Mouse (Mus musculus) embryonic facial prominence, embryonic 15.5 days (tissue): ENCODE results near the gene Ctdspl. TPM values are rescaled to one million over a fixed set of nuclear protein-coding genes. Genes with fewer than 3 reads are reported as not detected.

Experiments used
- ATAC-seq: fragments of 200-750 bp; cut with Nextera tagmentation; 2 replicates; pipeline ENCODE4 v1.8.0; 2017; ENCODE audit warnings: low read depth, moderate TSS enrichment; ENCODE audit not compliant: insufficient number of reproducible peaks, low FRiP score, low TSS enrichment
- H3K27ac ChIP-seq: fragments of 300-500 bp; sonication (generic); replicated peaks from 2 replicates; pipeline ENCODE4 v1.5.1; 2015; ENCODE audit warnings: mild to moderate bottlenecking, inconsistent platforms
- H3K27me3 ChIP-seq: fragments of 300-500 bp; sonication (generic); 2 replicates; pipeline ENCODE4 v1.6.1; 2015; ENCODE audit warnings: inconsistent platforms
- H3K36me3 ChIP-seq: fragments of 300-500 bp; sonication (generic); 2 replicates; pipeline ENCODE4 v1.6.1; 2015; ENCODE audit warnings: mild to moderate bottlenecking, inconsistent platforms
- H3K4me1 ChIP-seq: fragments of 300-500 bp; sonication (generic); 2 replicates; pipeline ENCODE4 v1.6.1; 2015; ENCODE audit warnings: inconsistent platforms
- H3K4me2 ChIP-seq: fragments of 300-500 bp; sonication (generic); replicated peaks from 2 replicates; pipeline ENCODE4 v1.6.1; 2015; ENCODE audit warnings: mild to moderate bottlenecking, inconsistent platforms
- H3K4me3 ChIP-seq: fragments of 300-500 bp; sonication (generic); replicated peaks from 2 replicates; pipeline ENCODE4 v1.5.1; 2015; ENCODE audit warnings: mild to moderate bottlenecking, inconsistent platforms
- H3K9ac ChIP-seq: fragments of 300-500 bp; sonication (generic); 2 replicates; pipeline ENCODE4 v1.6.1; 2015; ENCODE audit warnings: inconsistent platforms
- H3K9me3 ChIP-seq: fragments of 300-500 bp; sonication (generic); replicated peaks from 2 replicates; pipeline ENCODE4 v1.6.1; 2016; ENCODE audit warnings: inconsistent platforms
- WGBS: fragments of 180-500 bp; shearing (Covaris S2); methylation state at CpG from one replicate; pipeline ENCODE4 v1.1.7; 2015; 5-methylcytosine and 5-hydroxymethylcytosine counted together
- polyA plus RNA-seq: library from polyadenylated mRNA; unstranded; fragments of >200 nt; fragmentation: Nextera tagmentation; extraction: Ambion mirVana; gene quantifications from 2 replicates; pipeline ENCODE4 v1.2.1, GENCODE M21; 2015

Ctdspl gene
- polyA plus RNA-seq, 1 experiment from 2014 or later: 19.2 TPM

DNA sequence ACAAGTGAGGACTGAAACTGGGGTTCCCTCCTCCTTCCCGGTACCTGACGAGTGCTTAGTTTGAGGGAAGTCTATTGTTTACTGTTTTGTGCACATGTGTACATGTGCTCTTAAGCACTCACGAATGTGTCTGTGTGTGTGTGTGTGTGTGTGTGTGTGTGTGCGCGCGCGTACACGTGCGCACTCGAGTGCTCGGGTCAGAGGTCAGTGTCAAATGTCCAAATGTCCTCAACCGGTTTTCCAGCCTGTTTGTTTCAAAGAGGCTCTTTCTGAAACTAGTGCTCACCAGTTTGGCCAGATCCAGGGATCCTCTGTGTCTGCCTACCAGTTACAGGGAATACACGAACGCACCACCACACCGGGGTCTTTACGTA is 78.4 kb downstream of the Ctdspl start:
- Histone ChIP-seq H3K4me1 (peaks cover 46% of the 10 kb centered on the region), H3K9ac (no peak overlapping the region), H3K4me2 (no peak overlapping the region), H3K9me3 (no peaks in the 10 kb centered on the region), H3K4me3 (no peak overlapping the region), H3K36me3 (no peaks in the 10 kb centered on the region), H3K27me3 (no peaks in the 10 kb centered on the region), H3K27ac (no peak overlapping the region)
- no peak for ATAC-seq
- WGBS: 76% methylated on average over 16 of the region's 16 CpGs

DNA sequence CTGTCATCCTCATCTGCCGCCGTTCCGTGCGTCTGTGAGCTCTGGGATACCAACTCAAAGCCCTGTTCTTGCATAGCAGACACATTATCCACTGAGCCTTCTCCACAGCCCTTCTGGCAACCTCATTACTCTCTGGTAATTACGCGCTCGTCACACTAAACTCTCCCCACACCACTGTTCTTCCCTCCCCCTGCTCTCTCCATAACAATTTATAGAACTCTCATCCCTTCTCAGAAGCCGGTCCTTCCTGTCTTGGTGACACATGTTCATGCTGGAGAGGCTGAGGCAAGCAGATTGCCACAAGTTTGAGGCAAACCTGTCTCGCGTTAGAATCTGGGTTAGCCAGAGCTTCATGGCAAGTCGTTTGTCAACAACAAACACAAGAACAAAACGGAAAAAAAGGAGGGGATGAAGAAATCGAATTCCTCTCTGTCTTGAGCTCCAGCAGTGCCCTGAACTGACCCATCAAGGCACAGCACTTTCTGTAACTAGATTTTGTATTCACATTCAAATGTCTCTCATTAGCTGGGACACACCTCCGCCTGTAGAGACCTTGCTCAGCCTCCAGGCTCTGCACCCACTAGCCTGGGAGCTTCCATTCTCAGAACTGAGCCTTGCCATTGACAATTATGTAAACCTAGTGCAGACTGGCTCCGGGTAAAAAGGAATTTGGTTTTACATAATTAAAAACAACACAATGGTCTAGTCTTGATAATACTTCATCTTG is 79.2 kb downstream of the Ctdspl start:
- no peaks in the 10 kb centered on the region for H3K9me3 ChIP-seq
- no peak overlapping the region for H3K4me3 ChIP-seq
- H3K9ac ChIP-seq: no peak overlapping the region
- H3K36me3 ChIP-seq: no peaks in the 10 kb centered on the region
- peaks cover 53% of the 10 kb centered on the region for H3K4me1 ChIP-seq
- WGBS: 58% methylated on average over 15 of the region's 15 CpGs
- no peak overlapping the region; the same call in 1 of the 2 replicates for H3K27ac ChIP-seq
- no peak overlapping the region for H3K4me2 ChIP-seq
- no peaks in the 10 kb centered on the region for H3K27me3 ChIP-seq
- no peak for ATAC-seq

DNA sequence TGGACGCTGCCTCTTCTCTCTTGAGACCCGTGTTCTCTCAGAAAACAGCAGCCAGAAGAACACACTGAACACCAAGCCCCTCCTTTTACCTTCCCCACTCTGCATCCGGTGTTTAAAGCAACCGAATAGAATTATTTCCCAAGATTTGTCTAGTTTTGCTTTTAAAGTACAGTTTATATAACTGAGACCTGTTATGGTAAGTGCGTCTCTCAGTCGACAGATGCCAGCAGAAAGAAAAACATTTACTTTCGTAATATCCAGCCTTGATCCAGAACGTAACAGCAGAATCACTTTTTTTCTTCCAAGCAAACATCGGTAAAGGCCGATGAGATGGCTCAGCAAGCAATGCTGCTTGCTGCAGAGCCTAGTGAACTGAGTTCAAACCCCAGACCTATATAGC is 81.0 kb downstream of the Ctdspl start:
- Histone ChIP-seq H3K4me1 (peaks cover 45% of the 10 kb centered on the region), H3K9ac (no peak overlapping the region), H3K4me3 (no peak overlapping the region), H3K27ac (no peak overlapping the region; the same call in 1 of the 2 replicates), H3K27me3 (no peaks in the 10 kb centered on the region), H3K9me3 (no peaks in the 10 kb centered on the region), H3K4me2 (no peak overlapping the region), H3K36me3 (no peaks in the 10 kb centered on the region)
- no peak for ATAC-seq
- 68% methylated on average over 10 of the region's 10 CpGs for WGBS

DNA sequence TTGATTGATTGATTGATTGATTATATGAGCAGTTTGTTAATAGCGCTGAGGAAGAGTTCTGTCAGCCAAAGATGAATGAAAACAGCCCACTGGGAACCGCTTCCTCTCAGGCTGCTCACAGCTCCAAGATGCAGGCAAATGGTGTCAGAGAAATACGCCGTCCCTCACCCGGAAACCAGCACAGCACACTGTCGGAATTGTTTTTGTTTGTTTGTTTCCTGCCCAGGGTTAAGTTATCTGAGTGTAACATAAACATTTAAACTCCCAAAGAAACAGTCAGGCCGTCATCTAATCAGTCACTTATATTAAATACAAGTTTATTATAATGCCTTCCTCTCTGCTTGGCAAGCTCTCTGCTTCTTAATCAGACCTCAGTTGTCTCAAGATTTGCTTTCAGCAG is 82.6 kb downstream of the Ctdspl start:
- 63% methylated on average over 7 of the region's 7 CpGs for WGBS
- peaks cover 31% of the 10 kb centered on the region for H3K4me1 ChIP-seq

DNA sequence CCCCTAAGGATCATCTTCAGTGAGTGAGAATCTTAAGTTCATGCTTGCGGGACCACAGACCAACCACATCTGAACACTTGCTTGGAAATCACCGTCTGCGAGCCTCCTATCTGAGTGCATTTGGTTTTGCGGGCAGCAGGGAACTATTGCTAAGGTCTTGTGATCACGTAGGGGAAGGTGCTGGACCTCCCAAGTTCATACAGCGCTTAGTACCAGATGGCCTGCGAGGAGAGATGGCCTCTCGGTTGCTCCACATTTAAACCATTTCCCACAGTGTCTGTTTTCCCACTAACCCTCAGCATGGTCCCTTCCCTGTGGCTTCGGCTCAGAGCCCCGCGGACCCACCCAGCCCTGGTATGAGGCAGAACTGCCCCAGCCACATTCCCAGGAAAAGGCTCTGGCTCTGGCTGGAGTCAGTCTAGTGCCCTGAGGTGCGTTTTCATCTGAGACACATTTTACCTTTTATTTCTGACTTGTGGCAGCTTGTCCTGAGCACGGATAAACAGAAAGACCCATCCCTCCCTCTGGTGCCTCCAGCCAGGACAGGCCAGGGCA is 84.0 kb downstream of the Ctdspl start:
- Histone ChIP-seq H3K36me3 (peaks cover 24% of the 10 kb centered on the region), H3K27me3 (no peaks in the 10 kb centered on the region), H3K4me2 (no peak overlapping the region), H3K4me3 (no peak overlapping the region), H3K9me3 (no peaks in the 10 kb centered on the region), H3K4me1 (peaks cover 17% of the 10 kb centered on the region), H3K27ac (peak overlapping the region; percentile 73), H3K9ac (no peak overlapping the region)
- ATAC-seq: peak; percentile 69; the same call in 1 of the 2 replicates
- 52% methylated on average over 13 of the region's 13 CpGs for WGBS

More for the DNA sequence above, 82.6 kb downstream of the Ctdspl start:
- Histone ChIP-seq H3K27ac (0 out of 2 replicates have a peak overlapping the region, but pooled peaks have one; percentile 17), H3K4me3 (no peak overlapping the region), H3K36me3 (peaks cover 11% of the 10 kb centered on the region; the same call in 1 of the 2 replicates), H3K9me3 (no peaks in the 10 kb centered on the region), H3K4me2 (no peak overlapping the region), H3K27me3 (no peaks in the 10 kb centered on the region), H3K9ac (no peak overlapping the region)
- no peak for ATAC-seq

DNA sequence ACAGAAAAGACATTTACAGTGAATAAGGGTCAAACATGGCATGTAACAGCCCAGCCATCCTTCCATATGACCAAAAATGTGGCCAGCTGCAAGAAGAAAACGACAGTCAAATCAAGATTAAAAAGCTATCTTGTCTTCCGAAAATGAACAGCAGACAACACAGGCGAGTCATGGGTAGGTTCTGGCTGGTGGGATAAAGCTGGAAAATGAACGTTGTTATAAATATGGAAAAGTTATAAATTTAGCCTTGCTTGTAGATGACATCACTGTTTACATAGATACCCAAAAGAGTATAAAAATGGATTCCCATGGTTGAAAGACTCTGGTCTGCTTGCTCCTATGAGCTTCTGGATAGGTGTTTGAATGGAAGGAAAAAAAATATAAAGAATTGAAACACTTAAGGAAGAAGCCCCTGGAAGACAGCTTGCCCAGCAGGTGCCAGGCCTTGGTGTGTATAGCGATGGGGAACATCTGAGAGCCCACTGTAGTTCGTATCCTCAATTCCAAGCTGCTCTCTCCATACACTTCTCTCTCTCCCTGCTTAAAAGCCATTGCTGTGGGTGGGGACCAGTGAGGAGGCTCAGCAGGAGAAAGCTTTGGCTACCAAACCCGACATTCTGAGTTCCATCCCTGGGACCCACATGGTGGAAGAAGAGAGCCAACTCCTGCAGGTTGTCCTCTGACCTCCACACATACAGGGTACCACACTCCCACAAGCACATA is 90.7 kb downstream of the Ctdspl start:
- 0 out of 2 replicates have a peak, but pooled peaks cover 3% of the 10 kb centered on the region for H3K4me1 ChIP-seq
- no peak overlapping the region for H3K9ac ChIP-seq
- ATAC-seq: no peak
- H3K27me3 ChIP-seq: no peaks in the 10 kb centered on the region
- no peak overlapping the region for H3K4me3 ChIP-seq
- H3K4me2 ChIP-seq: no peak overlapping the region
- H3K36me3 ChIP-seq: peaks cover 51% of the 10 kb centered on the region
- no peaks in the 10 kb centered on the region for H3K9me3 ChIP-seq
- 79% methylated on average over 7 of the region's 7 CpGs for WGBS
- no peak overlapping the region for H3K27ac ChIP-seq

DNA sequence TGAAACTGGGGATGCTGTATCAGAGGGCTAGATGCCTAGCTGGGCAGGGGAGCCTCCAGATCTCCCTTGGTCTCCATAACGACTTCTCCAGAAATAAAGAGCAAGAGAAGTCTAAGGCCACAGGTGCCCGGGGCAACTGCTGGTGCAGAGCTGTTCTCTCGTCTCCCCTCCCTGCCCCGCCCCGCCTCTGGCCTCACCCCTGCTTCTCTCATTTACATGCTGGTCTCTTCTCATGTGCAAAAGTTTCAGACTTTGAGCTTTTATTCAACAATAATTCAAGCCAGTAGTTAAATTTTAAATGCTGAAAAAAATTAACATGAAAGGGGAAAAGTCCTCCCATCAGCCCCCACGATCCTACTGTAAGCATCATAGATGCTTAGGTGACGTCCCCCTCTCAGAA is 95.5 kb downstream of the Ctdspl start:
- peaks cover 16% of the 10 kb centered on the region; the same call in 1 of the 2 replicates for H3K4me1 ChIP-seq
- peaks cover 28% of the 10 kb centered on the region; the same call in 1 of the 2 replicates for H3K36me3 ChIP-seq
- H3K9me3 ChIP-seq: no peaks in the 10 kb centered on the region
- 66% methylated on average over 7 of the region's 7 CpGs for WGBS
- no peak overlapping the region for H3K27ac ChIP-seq
- ATAC-seq: no peak
- H3K4me3 ChIP-seq: no peak overlapping the region
- no peak overlapping the region for H3K4me2 ChIP-seq
- no peak overlapping the region for H3K9ac ChIP-seq
- no peaks in the 10 kb centered on the region for H3K27me3 ChIP-seq

DNA sequence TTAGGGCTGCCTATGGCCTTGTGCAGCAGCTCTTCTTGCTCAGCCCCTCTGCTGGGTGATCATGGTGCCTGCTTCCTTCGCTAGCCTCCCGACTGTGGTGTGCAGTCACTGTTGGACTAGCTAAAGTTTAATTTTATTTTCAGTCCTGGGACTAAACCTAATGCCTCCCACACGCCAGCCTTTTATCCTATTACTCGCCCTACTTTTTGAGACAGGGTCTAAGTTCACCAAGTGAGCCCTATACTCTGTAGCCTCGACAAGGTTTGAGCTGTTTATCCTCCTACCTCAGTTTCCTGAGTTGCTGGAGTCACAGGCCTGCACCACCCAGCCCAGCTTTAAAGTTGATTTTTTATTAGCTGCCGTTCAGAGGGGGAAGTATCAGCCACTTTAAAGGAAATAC is 99.0 kb downstream of the Ctdspl start:
- H3K36me3 ChIP-seq: peaks cover 18% of the 10 kb centered on the region; the same call in 1 of the 2 replicates
- ATAC-seq: no peak
- H3K9ac ChIP-seq: no peak overlapping the region
- no peaks in the 10 kb centered on the region for H3K27me3 ChIP-seq
- no peak overlapping the region for H3K27ac ChIP-seq
- 55% methylated on average over 6 of the region's 6 CpGs for WGBS
- peaks cover 13% of the 10 kb centered on the region; the same call in 1 of the 2 replicates for H3K4me1 ChIP-seq
- H3K4me2 ChIP-seq: no peak overlapping the region
- H3K4me3 ChIP-seq: no peak overlapping the region
- H3K9me3 ChIP-seq: no peaks in the 10 kb centered on the region

DNA sequence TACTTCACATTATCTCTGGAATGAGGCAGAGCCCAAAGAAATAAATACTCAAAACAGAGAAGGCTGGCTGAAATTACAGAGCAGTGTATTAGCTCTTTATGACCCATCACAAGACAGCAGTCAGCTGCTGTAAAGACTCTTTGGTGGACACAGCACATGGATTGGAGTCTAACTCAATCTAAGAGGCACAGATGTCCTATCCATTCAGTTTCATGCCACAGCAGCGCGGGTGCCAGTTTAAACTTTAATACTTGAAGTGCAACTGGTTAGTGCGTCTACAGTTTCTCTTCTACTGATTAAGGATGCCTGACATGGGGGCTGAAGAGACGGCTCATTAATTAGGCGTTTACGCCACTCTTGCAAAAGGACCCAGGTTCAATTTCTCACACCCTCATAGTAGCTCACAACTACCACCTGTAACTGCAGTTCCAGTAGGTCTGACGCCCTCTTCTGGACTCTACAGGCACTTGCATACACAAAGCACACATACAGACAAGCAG is 99.6 kb downstream of the Ctdspl start:
- Histone ChIP-seq H3K9ac (no peak overlapping the region), H3K9me3 (no peaks in the 10 kb centered on the region), H3K4me3 (no peak overlapping the region), H3K4me1 (peaks cover 13% of the 10 kb centered on the region; the same call in 1 of the 2 replicates), H3K27ac (no peak overlapping the region), H3K4me2 (no peak overlapping the region), H3K27me3 (no peaks in the 10 kb centered on the region), H3K36me3 (peaks cover 22% of the 10 kb centered on the region; the same call in 1 of the 2 replicates)
- no peak for ATAC-seq
- 84% methylated on average over 7 of the region's 7 CpGs for WGBS

DNA sequence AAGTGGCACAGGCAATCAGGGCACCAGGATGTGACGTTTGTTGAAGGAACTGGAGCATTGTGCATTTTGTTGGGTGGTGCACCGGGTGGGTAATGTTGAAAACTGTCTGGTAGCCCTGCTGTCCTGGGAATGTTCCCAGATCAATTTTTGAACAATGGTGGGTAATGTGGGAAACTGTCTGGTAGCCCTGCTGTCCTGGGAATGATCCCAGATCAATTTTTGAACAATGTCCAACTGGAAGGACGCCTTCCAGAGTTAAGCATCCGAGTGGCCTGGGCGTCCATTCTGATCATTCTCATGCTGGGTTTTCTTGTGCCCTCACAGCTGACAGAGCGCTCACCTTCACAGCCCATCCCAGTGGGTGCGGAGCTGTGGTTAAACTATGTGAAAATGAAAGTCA is 101.1 kb downstream of the Ctdspl start:
- Histone ChIP-seq H3K27me3 (no peaks in the 10 kb centered on the region), H3K4me1 (peaks cover 22% of the 10 kb centered on the region), H3K9me3 (no peaks in the 10 kb centered on the region), H3K4me3 (no peak overlapping the region), H3K4me2 (no peak overlapping the region), H3K9ac (no peak overlapping the region), H3K27ac (no peak overlapping the region), H3K36me3 (peaks cover 26% of the 10 kb centered on the region; the same call in 1 of the 2 replicates)
- WGBS: 91% methylated on average over 7 of the region's 7 CpGs
- ATAC-seq: no peak
